Mouse (Mus musculus): ENCODE measurements around the gene Slc13a3.

The Slc13a3 gene

DNA sequence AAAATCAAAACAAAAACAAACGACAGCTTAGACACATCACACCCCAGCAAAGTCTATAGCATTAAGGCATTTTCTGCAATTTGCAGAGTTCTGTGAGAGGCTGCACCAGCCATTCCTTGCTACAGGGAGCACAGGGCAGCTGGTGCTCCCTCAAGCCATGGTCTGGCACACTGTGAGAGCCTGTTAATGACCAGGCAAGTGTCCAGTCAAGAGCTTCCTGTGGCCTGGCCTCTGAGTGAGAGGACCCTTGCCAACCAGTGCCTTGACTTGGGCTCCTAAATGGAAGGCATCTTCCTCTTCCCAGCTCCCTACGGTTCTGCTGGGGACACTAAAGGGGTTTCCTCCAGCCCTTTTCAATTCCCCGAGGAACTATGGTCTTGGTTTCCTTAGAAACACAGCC is 59.1 kb downstream of the Slc13a3 start:
- no peak for DNase-seq (ENCODE audit: low spot score)

DNA sequence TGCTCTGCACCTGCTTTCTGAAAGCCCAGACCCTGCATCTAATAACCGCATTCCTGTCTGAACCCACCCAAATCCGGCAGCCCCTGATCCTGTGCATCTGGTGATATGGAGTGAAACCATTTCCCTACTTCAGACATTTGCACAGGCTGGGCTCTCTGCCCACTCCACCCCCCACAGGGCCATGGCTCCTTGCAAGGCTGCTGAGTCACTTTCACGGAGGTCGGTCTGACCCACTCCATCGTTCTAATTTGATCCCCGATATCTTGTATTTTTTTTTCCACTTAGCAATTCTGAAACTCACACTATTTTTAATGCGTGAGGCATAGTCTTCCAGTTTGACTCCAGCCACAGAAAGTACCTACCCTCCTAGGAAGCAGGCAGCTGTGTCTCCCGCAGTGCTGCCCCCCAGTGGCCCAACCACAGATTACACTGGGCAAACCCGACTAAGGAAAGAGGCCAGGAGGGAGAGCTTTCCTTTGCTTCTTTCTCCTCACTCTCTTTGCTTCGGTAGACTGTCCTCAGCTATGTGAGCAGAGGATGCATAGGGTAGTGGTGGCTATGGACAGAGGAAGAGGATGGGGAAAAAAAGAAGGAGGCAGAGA is 65.2 kb downstream of the Slc13a3 start:
- DNase-seq (ENCODE audit: low spot score): peak; percentile 55

DNA sequence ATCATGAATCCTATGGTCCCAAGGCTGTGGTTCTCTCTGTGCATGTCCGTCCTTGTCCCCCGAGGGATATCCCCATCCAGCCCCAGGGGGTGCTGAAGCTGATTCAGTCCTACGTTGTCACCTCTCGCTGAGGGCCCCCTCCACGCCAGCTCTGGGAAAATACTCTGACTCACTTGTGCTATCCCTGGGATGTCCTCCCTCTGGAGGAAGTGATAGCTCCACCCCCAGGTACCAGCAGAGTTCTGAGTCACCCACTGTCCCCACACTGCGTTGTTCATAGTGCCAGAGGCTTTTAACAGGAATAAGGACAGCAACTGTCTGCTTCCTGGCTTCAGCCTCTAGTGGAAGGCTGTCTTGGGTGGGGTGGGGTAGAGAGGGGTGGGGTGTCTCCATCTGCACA is 67.7 kb downstream of the Slc13a3 start:
- DNase-seq (ENCODE audit: low spot score): no peak

DNA sequence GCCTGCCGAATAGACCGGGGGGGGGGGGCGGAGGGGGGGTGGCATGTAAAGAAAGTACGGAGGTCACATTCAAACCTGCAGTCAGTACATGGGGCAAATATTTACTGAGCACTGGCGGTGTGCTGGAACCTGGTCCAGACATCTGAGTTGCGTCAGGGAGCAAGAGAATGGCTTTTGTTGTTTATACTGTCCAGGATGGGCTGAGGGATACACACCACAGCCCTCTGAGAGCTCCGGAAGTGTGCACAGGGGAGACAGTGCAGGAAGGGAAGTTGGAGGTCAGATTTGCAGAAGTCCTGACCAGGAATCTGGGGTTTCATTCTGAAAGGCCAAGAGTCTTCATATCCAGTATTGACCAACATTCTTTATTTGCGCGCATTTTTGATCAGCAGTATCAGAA is 68.1 kb downstream of the Slc13a3 start:
- peak; percentile 81 for DNase-seq (ENCODE audit: low spot score)

DNA sequence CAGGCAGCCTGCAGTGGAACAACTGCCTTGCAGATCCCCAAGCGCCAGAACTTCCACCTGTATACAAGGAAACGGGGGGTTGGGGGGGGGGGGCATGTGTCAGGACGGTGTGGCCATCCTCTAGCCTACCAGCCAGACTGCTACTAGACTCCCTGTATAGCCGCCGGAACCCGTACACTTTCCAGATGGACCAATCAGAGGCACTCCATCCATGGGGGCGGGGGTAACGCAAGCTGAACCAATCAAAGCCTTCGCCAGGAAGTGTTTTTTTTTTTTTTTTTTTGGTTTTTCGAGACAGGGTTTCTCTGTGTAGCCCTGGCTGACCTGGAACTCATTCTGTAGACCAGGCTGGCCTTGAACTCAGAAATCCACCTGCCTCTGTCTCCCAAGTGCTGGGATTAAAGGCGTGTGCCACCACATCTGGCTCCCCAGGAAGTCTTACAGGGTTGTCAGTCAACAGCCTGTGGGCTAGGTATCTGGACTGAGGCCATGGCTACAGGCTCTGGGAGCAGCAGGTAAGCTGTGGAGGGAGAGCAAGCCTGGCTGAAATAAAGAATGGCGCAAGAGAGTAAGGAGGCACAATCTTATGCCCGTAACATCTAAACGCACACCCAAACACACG is 74.8 kb downstream of the Slc13a3 start:
- no peak for DNase-seq (ENCODE audit: low spot score)

DNA sequence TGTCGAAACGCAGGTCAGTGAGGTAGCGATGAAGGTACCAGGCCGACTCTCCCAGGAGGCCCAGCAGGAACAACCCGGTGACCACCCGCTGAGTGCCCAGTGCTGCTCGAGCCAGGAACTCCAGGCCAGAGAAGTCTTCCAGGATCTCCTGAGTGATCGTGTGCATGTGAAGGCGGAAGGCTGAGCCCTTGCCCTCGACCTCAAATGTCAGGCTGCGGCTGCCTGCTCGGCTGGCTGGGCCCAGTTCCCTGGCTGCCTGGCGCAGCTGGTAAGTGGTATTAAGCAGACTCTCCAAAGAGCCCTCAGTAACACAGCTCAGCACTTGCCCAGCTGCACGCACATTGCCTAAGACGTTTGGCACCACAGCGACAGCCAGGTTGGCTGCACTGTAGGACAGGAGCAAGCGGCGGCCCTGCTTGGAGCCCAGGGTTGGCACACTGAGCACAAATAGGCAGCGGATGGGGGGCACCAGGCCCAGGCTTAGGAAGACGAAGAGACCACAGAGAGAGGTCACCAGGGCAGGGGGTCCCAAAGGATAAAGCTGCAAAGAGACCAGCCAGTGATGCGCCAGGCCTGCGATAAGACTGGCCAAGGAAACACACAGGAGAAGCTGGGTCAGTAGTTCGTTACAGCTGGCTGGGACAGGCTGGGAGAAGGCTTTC is 75.4 kb downstream of the Slc13a3 start:
- DNase-seq (ENCODE audit: low spot score): no peak

DNA sequence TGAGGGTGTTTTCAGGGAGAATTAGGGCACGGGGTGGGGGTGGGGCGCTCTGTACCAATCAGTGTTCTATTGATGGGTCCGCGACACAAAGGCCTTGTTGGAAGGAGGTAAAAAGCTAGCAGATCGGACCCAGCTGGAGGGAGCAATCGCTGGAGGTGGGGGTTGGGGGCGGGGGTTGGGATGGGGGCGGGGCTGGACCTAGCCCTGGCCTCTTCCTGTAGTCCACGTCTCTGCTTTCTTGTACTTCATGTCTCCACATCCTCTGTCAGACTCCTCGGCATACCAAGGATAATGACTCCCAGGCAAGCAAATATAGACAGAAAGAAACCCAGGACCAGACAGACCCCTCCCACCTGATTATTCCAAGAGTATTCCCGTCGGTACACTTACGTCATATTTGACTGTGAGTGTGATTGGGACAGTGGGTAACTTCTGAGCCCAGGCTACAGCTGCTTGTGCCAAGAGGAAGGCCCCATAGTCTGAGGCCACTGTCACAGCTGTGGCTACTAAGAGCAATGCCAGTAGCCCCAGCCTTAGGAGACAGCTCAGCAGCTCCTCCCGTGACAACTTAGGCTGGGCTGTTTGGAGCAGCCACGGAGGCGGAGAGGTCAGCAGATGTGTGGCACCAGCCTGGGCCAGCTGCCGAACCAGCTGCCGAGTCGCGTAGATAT is 76.1 kb downstream of the Slc13a3 start:
- no peak for DNase-seq (ENCODE audit: low spot score)

DNA sequence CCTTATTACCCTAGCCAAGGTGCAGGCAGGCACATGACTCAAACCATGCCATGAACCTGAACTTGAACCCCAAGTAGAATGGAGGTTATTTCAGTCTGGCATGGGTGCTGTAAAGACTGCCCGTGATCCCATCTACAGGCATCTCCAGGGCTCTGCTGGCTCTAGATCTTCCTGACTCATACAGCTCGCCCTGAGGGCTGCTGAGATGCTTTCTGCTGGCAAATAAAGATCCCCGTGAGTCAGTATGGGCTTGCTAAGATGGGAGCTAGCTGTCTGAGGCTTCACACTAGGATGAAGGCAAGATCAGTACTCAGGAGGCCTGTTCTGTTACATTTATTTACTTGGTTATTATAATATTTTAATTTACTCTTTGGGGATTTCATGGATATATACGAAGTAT is 80.9 kb downstream of the Slc13a3 start:
- no peak for DNase-seq (ENCODE audit: low spot score)

DNA sequence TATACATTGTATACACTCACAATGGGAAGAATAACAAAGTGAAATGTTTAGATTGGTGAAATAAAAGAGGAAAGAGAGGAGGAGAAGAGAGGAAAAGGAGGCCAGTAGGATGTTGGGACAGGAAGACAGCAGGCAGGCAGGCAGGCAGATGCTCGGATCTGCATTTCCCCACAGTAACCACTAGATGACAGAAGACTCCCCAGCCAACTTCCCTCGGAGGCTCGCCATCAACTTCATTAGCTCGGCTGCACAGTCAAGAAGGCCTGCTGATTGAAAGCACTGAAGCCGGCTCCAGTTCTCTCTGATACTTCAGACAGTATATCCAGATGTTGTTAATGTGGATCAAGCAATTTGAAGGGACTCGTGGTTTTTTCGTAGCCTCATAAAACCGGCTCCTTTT is 81.5 kb downstream of the Slc13a3 start:
- DNase-seq (ENCODE audit: low spot score): peak; percentile 61

DNA sequence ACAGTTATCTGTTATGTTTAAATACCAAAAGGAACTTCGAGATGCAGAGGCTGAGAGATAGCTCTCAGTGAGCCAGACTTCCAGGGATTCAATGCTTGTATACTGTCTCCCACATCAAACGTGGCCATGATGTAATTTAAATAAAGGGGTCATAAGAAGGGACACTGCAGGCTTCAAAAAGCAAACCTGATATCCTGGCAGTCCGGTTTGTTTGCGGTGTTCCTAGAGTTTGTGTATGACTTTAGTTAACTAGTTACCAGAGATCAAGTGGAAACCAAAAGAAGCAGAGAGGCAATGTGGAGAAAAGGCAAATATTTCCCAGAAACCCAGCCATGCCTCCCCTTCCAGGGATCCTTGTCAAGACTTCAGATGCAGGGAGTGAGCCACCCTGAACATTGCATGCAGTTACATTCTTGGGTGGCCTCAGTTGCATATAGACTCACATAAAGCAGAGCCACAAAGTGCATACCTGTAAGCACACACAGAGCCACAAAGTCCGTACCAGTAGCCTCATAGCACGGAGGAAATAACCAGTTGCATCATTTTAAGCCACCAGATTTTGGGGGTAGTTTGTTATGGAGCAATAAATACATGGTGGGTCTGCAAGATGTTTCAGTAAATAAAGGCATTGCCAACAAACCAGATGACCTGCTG is 83.6 kb downstream of the Slc13a3 start:
- DNase-seq (ENCODE audit: low spot score): peak; percentile 64

DNA sequence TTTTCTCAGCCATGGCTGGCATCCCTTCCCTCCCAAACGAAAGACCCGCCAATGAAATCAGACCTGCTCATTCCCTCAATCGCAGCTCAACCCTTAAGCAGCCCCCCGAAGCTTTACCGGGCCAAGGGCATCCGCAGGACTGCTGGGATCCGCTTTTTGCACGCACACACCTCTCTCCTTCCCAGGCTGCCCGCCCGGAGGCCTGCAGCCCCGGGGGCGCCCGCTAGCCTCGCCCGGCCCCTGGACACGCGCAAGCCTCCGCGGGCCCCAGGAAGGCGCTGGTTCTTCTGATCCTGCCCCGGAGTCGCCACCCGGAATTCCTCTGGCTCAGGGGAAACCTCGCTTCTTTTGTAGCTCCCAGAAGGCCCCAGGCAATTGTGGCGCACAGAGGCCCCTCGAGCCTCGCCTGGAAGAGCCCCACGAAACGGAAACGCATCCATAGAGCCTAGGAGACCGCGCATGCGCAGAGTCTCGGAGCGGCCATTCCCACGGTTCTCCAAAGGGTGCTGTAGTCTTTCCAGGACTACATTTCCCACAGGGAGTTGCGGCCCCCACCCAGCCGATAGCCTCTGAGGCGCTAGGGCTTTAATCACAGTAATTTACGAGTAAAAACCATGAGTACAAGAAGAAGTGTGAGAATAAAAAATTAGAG is 85.1 kb downstream of the Slc13a3 start, which contains the start of gene Zfp334:
Gene Zfp334, minus strand, starts transcription at position 416 of the 652 bp plus-strand sequence.
- peak; percentile 93 for DNase-seq (ENCODE audit: low spot score)

DNA sequence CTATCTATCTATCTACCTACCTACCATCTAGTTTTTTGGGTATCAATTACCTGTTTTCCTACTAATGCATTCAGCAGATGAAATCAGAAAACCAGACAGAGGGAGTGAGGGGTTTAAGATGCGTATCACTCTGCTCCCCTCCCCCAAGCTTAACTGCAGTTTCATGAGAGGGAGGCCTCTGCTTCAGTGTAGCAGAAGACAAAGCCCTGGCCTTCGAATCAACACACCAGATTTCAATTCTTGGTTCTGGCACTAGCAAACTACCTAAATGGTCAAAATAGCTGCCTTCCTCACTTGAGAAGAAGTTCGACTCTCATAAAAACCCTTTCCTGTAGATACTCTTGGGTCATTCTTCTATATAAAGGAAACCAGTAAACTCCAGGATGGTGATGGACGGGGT is 85.7 kb downstream of the Slc13a3 start:
- no peak for DNase-seq (ENCODE audit: low spot score)

DNA sequence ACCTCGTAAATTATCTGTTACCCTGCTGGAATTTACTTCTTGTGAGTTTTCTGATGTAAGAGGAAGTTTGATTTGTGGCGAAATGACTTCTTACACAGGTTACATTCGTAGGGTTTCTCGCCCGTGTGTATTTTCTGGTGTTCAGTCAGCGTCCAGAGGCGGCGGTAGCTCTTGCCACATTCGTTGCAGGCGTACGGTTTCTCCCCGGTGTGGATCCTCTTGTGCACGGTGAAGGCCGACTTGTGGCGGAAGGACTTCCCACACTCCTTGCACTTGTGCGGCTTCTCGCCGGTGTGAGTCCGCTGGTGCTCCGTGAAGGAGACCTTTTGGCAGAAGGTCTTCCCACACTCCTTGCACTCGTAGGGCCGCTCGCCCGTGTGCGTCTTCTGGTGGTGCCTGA is 93.0 kb downstream of the Slc13a3 start:
- no peak for DNase-seq (ENCODE audit: low spot score)

DNA sequence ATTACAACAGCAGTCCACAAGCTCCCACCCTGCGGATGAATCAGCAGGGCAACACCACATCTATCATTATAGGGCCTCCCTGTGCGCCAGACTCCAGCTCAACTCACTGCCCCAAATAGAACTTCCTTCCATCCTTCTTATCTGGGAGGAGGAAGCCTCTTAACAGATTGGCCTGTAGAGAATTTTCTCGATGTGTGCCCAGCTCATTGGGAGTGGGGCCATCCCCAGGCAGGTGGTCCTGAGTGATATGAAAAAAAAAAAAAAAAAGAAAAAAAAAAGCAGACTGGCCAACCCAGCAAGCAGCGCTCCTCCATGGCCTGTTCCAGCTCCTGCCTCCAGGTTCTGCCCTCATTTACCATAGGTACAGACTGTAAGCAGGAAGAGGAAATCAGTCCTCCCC is 97.0 kb downstream of the Slc13a3 start:
- DNase-seq (ENCODE audit: low spot score): no peak

DNA sequence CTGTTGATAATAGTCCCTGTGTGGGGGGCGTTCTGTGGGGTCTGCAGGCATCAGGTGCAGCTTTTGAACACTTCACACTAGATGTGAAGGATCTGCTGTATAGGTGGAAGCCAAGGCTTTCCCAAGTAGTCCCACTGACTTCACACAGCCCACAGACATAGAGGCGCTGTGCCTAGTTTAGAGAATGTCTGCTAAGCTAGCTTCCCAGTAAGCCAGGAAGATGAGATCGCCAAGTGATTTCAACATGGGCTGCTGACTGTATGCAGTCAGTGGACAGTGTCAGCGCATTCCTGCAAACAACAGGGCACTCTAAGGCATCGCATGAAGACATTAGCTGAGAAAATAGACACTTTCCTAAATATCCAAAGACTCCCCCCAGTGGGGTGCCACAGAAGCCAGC is 97.6 kb downstream of the Slc13a3 start:
- DNase-seq (ENCODE audit: low spot score): no peak

DNA sequence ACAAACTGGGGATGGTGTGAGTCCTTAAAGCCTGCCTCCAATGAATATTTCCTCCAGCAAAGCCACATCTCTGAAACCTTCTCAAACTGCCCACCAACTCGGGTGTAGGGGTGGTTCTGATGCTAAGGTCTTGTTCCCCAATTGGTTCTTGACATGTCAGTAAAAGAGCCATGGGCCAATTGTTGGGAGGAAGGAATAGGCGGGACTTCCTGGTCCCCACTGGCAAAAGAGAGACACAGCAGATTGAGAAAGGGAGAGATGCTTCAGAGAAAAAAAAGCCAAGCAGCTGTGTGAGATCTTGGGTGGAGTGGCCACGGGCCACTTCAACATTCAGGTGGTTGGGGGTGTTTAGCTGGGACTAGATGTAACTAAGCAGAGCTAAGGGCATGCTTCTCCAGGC is 102.0 kb downstream of the Slc13a3 start:
- DNase-seq (ENCODE audit: low spot score): no peak

DNA sequence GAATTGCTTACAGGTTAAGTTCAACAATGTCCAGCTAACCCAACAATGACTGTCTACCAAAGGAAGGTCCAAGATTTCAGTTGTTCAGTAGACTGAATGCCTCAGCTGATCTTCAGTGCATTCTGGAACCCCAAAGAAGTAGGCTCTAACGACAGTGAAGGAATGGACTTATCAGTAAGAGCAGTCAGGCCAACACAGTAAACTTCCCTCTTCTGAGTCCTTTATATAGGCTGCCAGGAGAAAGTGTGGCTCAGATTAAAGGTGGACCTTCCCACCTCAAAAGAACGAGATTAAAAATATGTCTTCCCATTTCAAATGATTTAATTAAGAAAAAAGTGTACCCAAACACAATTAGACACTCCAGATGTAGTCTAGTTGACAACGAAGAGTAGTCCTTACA is 102.7 kb downstream of the Slc13a3 start:
- no peak for DNase-seq (ENCODE audit: low spot score)

DNA sequence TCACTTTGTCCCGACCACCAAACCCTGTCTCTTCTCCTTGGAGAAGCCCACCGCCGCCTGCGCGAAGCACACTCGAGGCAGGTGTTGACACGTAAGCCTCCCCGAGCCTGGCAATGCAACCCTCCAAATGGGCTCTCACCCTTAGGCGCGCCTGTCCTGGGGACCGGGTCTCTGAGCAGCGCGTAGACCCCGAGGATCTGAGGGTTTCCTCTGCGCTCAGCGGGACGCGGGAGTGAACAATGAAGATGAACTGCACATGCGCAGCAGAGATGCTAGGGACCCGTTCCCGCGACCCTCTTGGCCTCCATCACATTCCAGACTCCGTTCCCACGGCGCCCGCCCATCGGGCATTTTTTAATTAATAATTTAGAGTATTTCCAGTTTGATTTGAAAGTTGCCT is 104.5 kb downstream of the Slc13a3 start, which contains the start of gene Zfp663:
Gene Zfp663, minus strand, starts transcription at position 234 of the 400 bp plus-strand sequence.
- no peak for DNase-seq (ENCODE audit: low spot score)

DNA sequence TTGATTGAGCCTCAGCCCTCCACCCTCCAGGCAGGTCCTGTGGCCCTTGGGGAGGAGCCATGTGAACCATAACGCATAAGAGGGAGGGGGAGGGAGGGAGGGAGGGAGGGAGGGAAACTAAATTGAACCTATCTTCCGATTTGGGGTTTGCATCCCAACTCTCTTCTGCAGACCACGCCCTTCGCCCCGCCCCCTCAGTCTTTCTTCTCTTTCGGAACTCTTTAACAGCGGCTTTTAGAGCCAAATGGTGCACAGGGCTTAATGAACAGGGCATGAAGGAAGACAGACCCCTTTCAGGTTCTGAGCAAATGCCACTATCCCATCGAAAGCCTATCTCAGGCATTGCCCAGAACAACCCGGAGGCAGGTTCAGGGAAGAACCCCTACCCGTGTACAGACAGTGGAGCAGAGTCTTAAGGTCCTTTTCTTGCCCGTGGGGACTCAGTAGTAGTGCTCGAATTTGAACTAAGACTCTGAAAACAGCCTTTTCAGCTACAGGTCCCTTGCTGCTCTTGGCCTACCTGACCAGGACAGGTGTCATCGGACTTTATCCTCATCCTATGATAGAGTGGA is 105.1 kb downstream of the Slc13a3 start:
- DNase-seq (ENCODE audit: low spot score): no peak

DNA sequence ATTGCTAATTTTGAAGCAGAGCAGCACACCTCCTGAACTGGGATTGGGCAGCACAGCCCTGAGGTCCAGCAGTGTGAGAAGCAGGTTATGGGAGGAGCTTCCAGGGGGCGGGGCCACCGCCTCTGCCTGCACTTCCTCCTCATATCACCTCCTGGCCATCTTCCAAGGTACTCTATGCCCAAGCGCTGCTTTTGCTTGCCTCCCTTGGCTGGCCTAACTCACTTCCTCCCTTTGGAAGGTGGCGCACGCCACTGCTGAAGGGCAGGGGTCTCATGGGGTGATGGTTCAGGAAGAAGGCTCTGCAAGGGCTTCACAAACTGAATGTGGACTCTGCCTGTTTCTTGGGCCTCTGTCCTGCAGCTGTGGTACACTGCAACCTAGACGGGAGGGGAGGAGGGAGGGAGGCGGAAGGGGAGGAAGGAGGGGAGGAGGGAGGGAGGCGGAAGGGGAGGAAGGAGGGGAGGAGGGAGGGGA is 105.9 kb downstream of the Slc13a3 start:
- DNase-seq (ENCODE audit: low spot score): peak; percentile 57

DNA sequence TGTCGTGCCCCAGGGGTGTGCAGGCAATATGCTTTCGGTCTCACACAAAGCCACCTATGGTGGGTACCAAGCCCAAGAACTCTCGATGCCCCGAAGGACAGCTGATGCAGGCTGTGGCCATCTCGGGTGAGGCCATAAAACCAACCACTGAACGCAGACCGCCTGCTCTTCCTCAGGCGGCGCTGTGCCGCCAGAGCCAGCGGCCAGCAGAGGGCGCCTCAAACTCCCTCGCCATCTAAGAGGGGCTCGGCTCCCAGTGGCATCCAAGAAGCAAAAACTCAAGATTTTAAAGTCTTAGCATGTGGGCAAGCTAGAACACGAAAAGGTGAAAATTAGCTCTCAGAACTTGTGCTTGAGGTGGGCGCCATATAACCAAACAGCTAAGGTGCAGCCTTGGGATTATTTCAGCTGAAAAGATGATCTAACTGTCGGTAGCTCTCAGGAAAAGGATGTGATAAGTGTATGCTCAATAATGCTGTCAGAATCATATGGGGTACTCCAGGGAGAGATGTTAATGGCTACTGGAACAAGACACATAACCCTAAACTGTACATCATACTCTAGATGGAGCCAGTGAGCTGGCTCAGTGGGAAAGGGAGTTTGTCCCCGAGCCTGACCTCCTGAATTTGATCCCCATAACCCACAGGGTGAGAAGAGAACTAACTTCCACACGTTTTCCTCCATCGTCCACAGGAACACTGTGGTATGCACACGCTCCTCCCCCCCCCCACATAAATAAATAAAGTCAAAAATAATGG is 108.5 kb downstream of the Slc13a3 start:
- no peak for DNase-seq (ENCODE audit: low spot score)
